Mouse (Mus musculus): ENCODE data around the gene Socs2. TPM values are rescaled to one million over a fixed set of nuclear protein-coding genes. Genes with fewer than 3 reads are reported as not detected.

Socs2 gene
- polyA plus RNA-seq, 1 experiment: 83.1 TPM

- WGBS: 40% methylated on average over 4 of the region's 4 CpGs
- TF ChIP-seq POLR2A (IDR thresholded peaks at IDR 0.05; ENCODE audit: borderline replicate concordance, extremely low read depth, low read depth, low read length) (no peak), CTCF (IDR thresholded peaks at IDR 0.05; ENCODE audit: insufficient read depth, low read length) (no peak)
- no peak overlapping the region for H3K4me3 ChIP-seq (replicated peaks; ENCODE audit: extremely low read depth, low read depth, low read length)
- H3K4me1 ChIP-seq (ENCODE audit: control insufficient read depth, insufficient read depth, low read length): peaks cover 14% of the 10 kb centered on the region
- DNase-seq: peak; percentile 43
These were observed 31.2 kb downstream of the Socs2 start for GRCm38 (mm10) chr10:95385801-95386203.

- no peak overlapping the region for H3K4me3 ChIP-seq (replicated peaks; ENCODE audit: extremely low read depth, low read depth, low read length)
- no peak for TF ChIP-seq POLR2A (IDR thresholded peaks at IDR 0.05; ENCODE audit: borderline replicate concordance, extremely low read depth, low read depth, low read length)
- no peak for TF ChIP-seq CTCF (IDR thresholded peaks at IDR 0.05; ENCODE audit: insufficient read depth, low read length)
- no peak for DNase-seq
- H3K4me1 ChIP-seq (ENCODE audit: control insufficient read depth, insufficient read depth, low read length): peaks cover 14% of the 10 kb centered on the region
- 72% methylated on average over 1 of the region's 1 CpGs for WGBS
These were observed 31.9 kb downstream of the Socs2 start for GRCm38 (mm10) chr10:95385081-95385480.

- WGBS: 91% methylated on average over 8 of the region's 8 CpGs
- DNase-seq: no peak
- no peak for TF ChIP-seq CTCF (IDR thresholded peaks at IDR 0.05; ENCODE audit: insufficient read depth, low read length)
- no peak for TF ChIP-seq POLR2A (IDR thresholded peaks at IDR 0.05; ENCODE audit: borderline replicate concordance, extremely low read depth, low read depth, low read length)
- H3K4me3 ChIP-seq (replicated peaks; ENCODE audit: extremely low read depth, low read depth, low read length): no peak overlapping the region
- peaks cover 14% of the 10 kb centered on the region for H3K4me1 ChIP-seq (ENCODE audit: control insufficient read depth, insufficient read depth, low read length)
These were observed 32.5 kb downstream of the Socs2 start for GRCm38 (mm10) chr10:95384446-95384845.

- H3K4me3 ChIP-seq (replicated peaks; ENCODE audit: extremely low read depth, low read depth, low read length): no peak overlapping the region
- H3K4me1 ChIP-seq (ENCODE audit: control insufficient read depth, insufficient read depth, low read length): no peaks in the 10 kb centered on the region
- WGBS: 89% methylated on average over 6 of the region's 6 CpGs
- TF ChIP-seq CTCF (IDR thresholded peaks at IDR 0.05; ENCODE audit: insufficient read depth, low read length): no peak
- no peak for TF ChIP-seq POLR2A (IDR thresholded peaks at IDR 0.05; ENCODE audit: borderline replicate concordance, extremely low read depth, low read depth, low read length)
- DNase-seq: no peak
These were observed 43.6 kb downstream of the Socs2 start for GRCm38 (mm10) chr10:95373340-95373739.

GRCm38 (mm10) chr10:95371942-95372341 lies 45.0 kb downstream of the Socs2 start:
- WGBS: 74% methylated on average over 3 of the region's 3 CpGs
- no peak for TF ChIP-seq POLR2A (IDR thresholded peaks at IDR 0.05; ENCODE audit: borderline replicate concordance, extremely low read depth, low read depth, low read length)
- TF ChIP-seq CTCF (IDR thresholded peaks at IDR 0.05; ENCODE audit: insufficient read depth, low read length): no peak
- Histone ChIP-seq H3K4me1 (ENCODE audit: control insufficient read depth, insufficient read depth, low read length) (no peaks in the 10 kb centered on the region), H3K4me3 (replicated peaks; ENCODE audit: extremely low read depth, low read depth, low read length) (no peak overlapping the region)
- DNase-seq: no peak

- H3K4me3 ChIP-seq (replicated peaks; ENCODE audit: extremely low read depth, low read depth, low read length): no peak overlapping the region
- H3K4me1 ChIP-seq (ENCODE audit: control insufficient read depth, insufficient read depth, low read length): no peaks in the 10 kb centered on the region
- TF ChIP-seq POLR2A (IDR thresholded peaks at IDR 0.05; ENCODE audit: borderline replicate concordance, extremely low read depth, low read depth, low read length) (no peak), CTCF (IDR thresholded peaks at IDR 0.05; ENCODE audit: insufficient read depth, low read length) (no peak)
- no peak for DNase-seq
These were observed 47.8 kb downstream of the Socs2 start for GRCm38 (mm10) chr10:95369190-95369589.

GRCm38 (mm10) chr10:95368151-95368550 lies 48.8 kb downstream of the Socs2 start:
- no peak overlapping the region for H3K4me3 ChIP-seq (replicated peaks; ENCODE audit: extremely low read depth, low read depth, low read length)
- H3K4me1 ChIP-seq (ENCODE audit: control insufficient read depth, insufficient read depth, low read length): no peaks in the 10 kb centered on the region
- TF ChIP-seq POLR2A (IDR thresholded peaks at IDR 0.05; ENCODE audit: borderline replicate concordance, extremely low read depth, low read depth, low read length) (no peak), CTCF (IDR thresholded peaks at IDR 0.05; ENCODE audit: insufficient read depth, low read length) (no peak)
- no peak for DNase-seq
- 83% methylated on average over 14 of the region's 14 CpGs for WGBS

- no peaks in the 10 kb centered on the region for H3K4me1 ChIP-seq (ENCODE audit: control insufficient read depth, insufficient read depth, low read length)
- TF ChIP-seq POLR2A (IDR thresholded peaks at IDR 0.05; ENCODE audit: borderline replicate concordance, extremely low read depth, low read depth, low read length): no peak
- no peak overlapping the region for H3K4me3 ChIP-seq (replicated peaks; ENCODE audit: extremely low read depth, low read depth, low read length)
- DNase-seq: no peak
- WGBS: 70% methylated on average over 9 of the region's 9 CpGs
These were observed 49.3 kb downstream of the Socs2 start for GRCm38 (mm10) chr10:95367661-95368089.

- Histone ChIP-seq H3K4me3 (replicated peaks; ENCODE audit: extremely low read depth, low read depth, low read length) (no peak overlapping the region), H3K4me1 (ENCODE audit: control insufficient read depth, insufficient read depth, low read length) (no peaks in the 10 kb centered on the region)
- TF ChIP-seq CTCF (IDR thresholded peaks at IDR 0.05; ENCODE audit: insufficient read depth, low read length): no peak
- TF ChIP-seq POLR2A (IDR thresholded peaks at IDR 0.05; ENCODE audit: borderline replicate concordance, extremely low read depth, low read depth, low read length): no peak
- DNase-seq: no peak
- 69% methylated on average over 7 of the region's 7 CpGs for WGBS
These were observed 49.7 kb downstream of the Socs2 start for GRCm38 (mm10) chr10:95367241-95367640.

- Histone ChIP-seq H3K4me1 (ENCODE audit: control insufficient read depth, insufficient read depth, low read length) (peaks cover 2% of the 10 kb centered on the region; the same call in 1 of the 2 replicates), H3K4me3 (replicated peaks; ENCODE audit: extremely low read depth, low read depth, low read length) (no peak overlapping the region)
- DNase-seq: no peak
- TF ChIP-seq POLR2A (IDR thresholded peaks at IDR 0.05; ENCODE audit: borderline replicate concordance, extremely low read depth, low read depth, low read length) (no peak), CTCF (IDR thresholded peaks at IDR 0.05; ENCODE audit: insufficient read depth, low read length) (no peak)
- WGBS: 41% methylated on average over 2 of the region's 2 CpGs
These were observed 54.7 kb downstream of the Socs2 start for GRCm38 (mm10) chr10:95362326-95362725.

All from lung, adult 2 months (tissue).